7 mouse cellular contexts compared by ENCODE assay signal in the genomic region with DNA sequence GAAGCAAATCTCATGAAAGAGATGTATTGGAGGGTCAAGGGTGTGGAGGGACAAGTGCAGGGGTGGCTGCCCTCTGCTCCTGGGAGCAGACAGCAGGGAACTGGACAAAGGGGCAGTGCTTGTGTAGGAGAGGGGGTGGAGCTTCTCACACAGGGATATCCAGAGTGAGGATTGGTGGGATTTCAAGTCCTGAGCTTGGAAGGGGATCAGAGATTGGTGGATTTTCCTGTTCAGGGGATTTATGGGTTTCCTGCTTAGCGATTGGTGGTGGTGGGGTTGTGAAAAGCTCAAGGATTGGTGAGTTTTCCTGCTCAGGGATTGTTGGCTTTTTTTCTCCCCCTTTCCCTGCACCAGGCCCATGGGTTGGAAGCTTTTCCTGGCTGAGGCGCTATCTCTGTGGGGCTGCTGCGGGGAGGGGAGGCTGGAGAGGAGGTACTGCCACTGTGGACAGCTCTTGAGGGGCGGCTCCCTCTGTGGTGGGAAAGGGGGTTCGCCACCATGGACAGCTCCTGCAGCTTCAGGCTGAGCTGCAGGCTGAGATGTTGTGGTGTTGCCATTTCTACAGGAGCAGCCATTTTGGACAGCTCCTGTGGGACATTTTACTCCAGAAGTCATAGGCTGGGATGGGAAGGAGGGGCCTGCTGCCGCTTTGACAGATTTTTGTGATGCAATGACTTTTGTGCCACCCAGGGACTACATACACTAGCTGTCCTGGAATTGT. TPM values are rescaled to one million over a fixed set of nuclear protein-coding genes. Genes with fewer than 3 reads are reported as not detected.
DNase-seq lines count a peak whose midpoint lies in the region; ATAC-seq lines count a peak whose summit lies in the region.

No protein-coding gene starts in this region.

- no peak overlapping the region for H3K9ac ChIP-seq in midbrain, embryonic 14.5 days (replicated peaks; ENCODE audit: low read length)
- no peak overlapping the region for H3K9ac ChIP-seq in midbrain, embryonic 15.5 days

- H3K4me3 ChIP-seq in midbrain, embryonic 14.5 days (replicated peaks; ENCODE audit: low read depth, low read length): no peak overlapping the region
- H3K4me3 ChIP-seq in midbrain, embryonic 15.5 days: no peak overlapping the region

- WGBS in midbrain, embryonic 14.5 days: 23% methylated on average over 6 of the region's 6 CpGs
- WGBS in midbrain, embryonic 15.5 days: 29% methylated on average over 6 of the region's 6 CpGs

- no peak for ATAC-seq in midbrain, embryonic 14.5 days (ENCODE audit: low FRiP score, low TSS enrichment)
- no peak for ATAC-seq in midbrain, embryonic 15.5 days (replicated peaks)

- no peak overlapping the region for H3K27ac ChIP-seq in midbrain, embryonic 14.5 days (replicated peaks; ENCODE audit: low read depth, low read length)
- H3K27ac ChIP-seq in midbrain, embryonic 15.5 days: no peak overlapping the region

- H3K4me2 ChIP-seq in midbrain, embryonic 14.5 days (ENCODE audit: low read length): no peak overlapping the region
- no peak overlapping the region for H3K4me2 ChIP-seq in midbrain, embryonic 15.5 days

- peak; percentile 27 for DNase-seq in midbrain, embryonic 14.5 days
- DNase-seq in ZHBTc4 (ENCODE audit: low read depth, low spot score): peak; percentile 85
- DNase-seq in embryo, embryonic 9.5 days (ENCODE audit: extremely low spot score): peak; percentile 64
- DNase-seq in kidney, postnatal 4 days: peak; percentile 89 to 91
- DNase-seq in ovary, adult 18-20 months (ENCODE audit: low spot score): peak; percentile 64
- no peak for DNase-seq in layer of hippocampus, adult 11-12 months (ENCODE audit: low spot score)

- H3K9me3 ChIP-seq in midbrain, embryonic 14.5 days (ENCODE audit: control insufficient read depth, low read length): no peaks in the 10 kb centered on the region
- H3K9me3 ChIP-seq in midbrain, embryonic 15.5 days: no peaks in the 10 kb centered on the region

- H3K4me1 ChIP-seq in midbrain, embryonic 14.5 days (ENCODE audit: control insufficient read depth, insufficient read depth, low read length): no peaks in the 10 kb centered on the region
- H3K4me1 ChIP-seq in midbrain, embryonic 15.5 days: no peaks in the 10 kb centered on the region

- H3K36me3 ChIP-seq in midbrain, embryonic 14.5 days (ENCODE audit: control insufficient read depth, insufficient read depth, low read length): no peaks in the 10 kb centered on the region
- no peaks in the 10 kb centered on the region for H3K36me3 ChIP-seq in midbrain, embryonic 15.5 days (replicated peaks)

- no peaks in the 10 kb centered on the region for H3K27me3 ChIP-seq in midbrain, embryonic 14.5 days (ENCODE audit: control insufficient read depth, insufficient read depth, low read length)
- no peaks in the 10 kb centered on the region for H3K27me3 ChIP-seq in midbrain, embryonic 15.5 days (replicated peaks)

RNA-seq across cellular contexts. Expression of a gene that starts 18.9 kb away (rescaled TPM):
- polyA plus RNA-seq in midbrain, embryonic 14.5 days (2014; fragmentation: Nextera tagmentation; extraction: Ambion mirVana): not detected in 2 replicates
- not detected in 2 replicates for polyA plus RNA-seq in midbrain, embryonic 15.5 days (2015; fragmentation: Nextera tagmentation; extraction: Ambion mirVana)

RNA-seq across cellular contexts. Expression of a gene that starts 25.0 kb away (rescaled TPM):
- 65.4 and 72.1 TPM in 2 replicates for polyA plus RNA-seq in midbrain, embryonic 14.5 days (2014; fragmentation: Nextera tagmentation; extraction: Ambion mirVana)
- 62.6 and 63.5 TPM in 2 replicates for polyA plus RNA-seq in midbrain, embryonic 15.5 days (2015; fragmentation: Nextera tagmentation; extraction: Ambion mirVana)
